Mouse (Mus musculus) lung, postnatal 0 days (tissue): ENCODE measurements at regions not wholly inside any gene's neighbourhood (a gene's known extent, or its start where the extent isn't known, plus 50 kb on each side); places are given as distances from the start of the nearest gene placed in this dataset.

Experiments
- ATAC-seq: fragments of 200-750 bp; cut with Nextera tagmentation; 2 replicates; pipeline ENCODE4 v1.8.0; 2017; ENCODE audit warnings: moderate library complexity
- DNase-seq: peaks from one replicate; pipeline ENCODE4 v3.0.0-alpha.2; 2016; ENCODE audit warnings: low spot score
- H3K27ac ChIP-seq: fragments of 300-500 bp; sonication (generic); 2 replicates; pipeline ENCODE4 v1.5.1; 2014; ENCODE audit warnings: antibody characterized with exemption, mild to moderate bottlenecking, low read length, mixed read lengths
- H3K27me3 ChIP-seq: fragments of 300-500 bp; sonication (generic); replicated peaks from 2 replicates; pipeline ENCODE4 v1.6.1; 2014; ENCODE audit warnings: low read length, mixed read lengths; ENCODE audit not compliant: insufficient read depth
- H3K36me3 ChIP-seq: fragments of 300-500 bp; sonication (generic); 2 replicates; pipeline ENCODE4 v1.6.1; 2014; ENCODE audit warnings: low read length, mixed read lengths; ENCODE audit not compliant: insufficient read depth
- H3K4me1 ChIP-seq: fragments of 300-500 bp; sonication (generic); 2 replicates; pipeline ENCODE4 v1.6.1; 2014; ENCODE audit warnings: antibody characterized with exemption, low read depth, low read length, mixed read lengths; ENCODE audit not compliant: insufficient read depth
- H3K4me2 ChIP-seq: fragments of 300-500 bp; sonication (generic); replicated peaks from 2 replicates; pipeline ENCODE4 v1.6.1; 2014; ENCODE audit warnings: low read depth, mild to moderate bottlenecking, low read length, moderate library complexity, mixed read lengths
- H3K4me3 ChIP-seq: fragments of 300-500 bp; sonication (generic); 2 replicates; pipeline ENCODE4 v1.5.1; 2014; ENCODE audit warnings: low read depth, low read length
- H3K9ac ChIP-seq: fragments of 300-500 bp; sonication (generic); replicated peaks from 2 replicates; pipeline ENCODE4 v1.6.1; 2014; ENCODE audit warnings: low read depth, mild to moderate bottlenecking
- H3K9me3 ChIP-seq: fragments of 300-500 bp; sonication (generic); 2 replicates; pipeline ENCODE4 v1.6.1; 2016; ENCODE audit warnings: low read length, mixed read lengths
- CTCF ChIP-seq: IDR thresholded peaks from 2 replicates; pipeline ENCODE4 v1.5.1; 2016; ENCODE audit warnings: antibody characterized with exemption, mild to moderate bottlenecking
- EP300 ChIP-seq: IDR thresholded peaks from 2 replicates; pipeline ENCODE4 v1.6.1; 2016; ENCODE audit warnings: antibody characterized with exemption, mild to moderate bottlenecking, control low read depth
- WGBS: fragments of 180-500 bp; shearing (Covaris S2); extraction: QIAGEN DNeasy Blood & Tissue Kit; methylation state at CpG from one replicate; pipeline ENCODE4 v1.1.7; 2014; 5-methylcytosine and 5-hydroxymethylcytosine counted together

- DNase-seq (no peak), ATAC-seq (no peak)
- no peaks in the 10 kb centered on the region for H3K9me3 ChIP-seq
- H3K27ac ChIP-seq = no peak overlapping the region
- no peaks in the 10 kb centered on the region for H3K4me1 ChIP-seq
- H3K9ac ChIP-seq = no peak overlapping the region
- H3K4me3 ChIP-seq = no peak overlapping the region
- no peaks in the 10 kb centered on the region for H3K36me3 ChIP-seq
- H3K27me3 ChIP-seq = no peaks in the 10 kb centered on the region
- TF ChIP-seq EP300 (no peak), CTCF (no peak)
- H3K4me2 ChIP-seq = no peak overlapping the region
- 70% methylated on average over 4 of the region's 4 CpGs for WGBS
These were observed 198.8 kb upstream of the Dlgap1 start for GRCm38 (mm10) chr17:69770046-69770445.

GRCm38 (mm10) chr17:69781201-69781600, 187.7 kb upstream of the Dlgap1 start:
- Histone ChIP-seq H3K4me1 (no peaks in the 10 kb centered on the region), H3K4me3 (no peak overlapping the region), H3K27me3 (no peaks in the 10 kb centered on the region), H3K9me3 (no peaks in the 10 kb centered on the region), H3K9ac (no peak overlapping the region), H3K27ac (no peak overlapping the region), H3K4me2 (no peak overlapping the region), H3K36me3 (no peaks in the 10 kb centered on the region)
- 91% methylated on average over 1 of the region's 1 CpGs for WGBS
- no peak for ATAC-seq
- no peak for DNase-seq
- TF ChIP-seq CTCF (no peak), EP300 (no peak)

- TF ChIP-seq CTCF = no peak
- TF ChIP-seq EP300 = no peak
These were observed 181.9 kb upstream of the Dlgap1 start for GRCm38 (mm10) chr17:69786985-69787384.

GRCm38 (mm10) chr17:69821473-69821872, 147.4 kb upstream of the Dlgap1 start:
- no peak for TF ChIP-seq CTCF
- TF ChIP-seq EP300 = no peak
- no peak overlapping the region for H3K9ac ChIP-seq
- no peaks in the 10 kb centered on the region for H3K9me3 ChIP-seq
- no peak overlapping the region for H3K27ac ChIP-seq
- DNase-seq (no peak), ATAC-seq (no peak)
- no peaks in the 10 kb centered on the region for H3K27me3 ChIP-seq
- no peak overlapping the region for H3K4me3 ChIP-seq
- WGBS = 85% methylated on average over 5 of the region's 5 CpGs
- no peaks in the 10 kb centered on the region for H3K4me1 ChIP-seq
- H3K4me2 ChIP-seq = no peak overlapping the region
- no peaks in the 10 kb centered on the region for H3K36me3 ChIP-seq

More at GRCm38 (mm10) chr17:69786985-69787384, 181.9 kb upstream of the Dlgap1 start:
- H3K27me3 ChIP-seq = no peaks in the 10 kb centered on the region
- H3K27ac ChIP-seq = no peak overlapping the region
- no peaks in the 10 kb centered on the region for H3K36me3 ChIP-seq
- WGBS = 77% methylated on average over 3 of the region's 3 CpGs
- H3K4me2 ChIP-seq = no peak overlapping the region
- DNase-seq = no peak
- no peaks in the 10 kb centered on the region for H3K4me1 ChIP-seq
- H3K9ac ChIP-seq = no peak overlapping the region
- H3K4me3 ChIP-seq = no peak overlapping the region
- no peak for ATAC-seq
- no peaks in the 10 kb centered on the region for H3K9me3 ChIP-seq

- no peak overlapping the region for H3K4me2 ChIP-seq
- H3K36me3 ChIP-seq = no peaks in the 10 kb centered on the region
- TF ChIP-seq EP300 (no peak), CTCF (no peak)
- no peaks in the 10 kb centered on the region for H3K27me3 ChIP-seq
- no peak for DNase-seq
- H3K27ac ChIP-seq = no peak overlapping the region
- 83% methylated on average over 2 of the region's 2 CpGs for WGBS
- H3K9me3 ChIP-seq = no peaks in the 10 kb centered on the region
- no peak overlapping the region for H3K9ac ChIP-seq
- no peak for ATAC-seq
- H3K4me3 ChIP-seq = no peak overlapping the region
- H3K4me1 ChIP-seq = no peaks in the 10 kb centered on the region
These were observed 147.0 kb upstream of the Dlgap1 start for GRCm38 (mm10) chr17:69821901-69822300.

- ATAC-seq = no peak
- Histone ChIP-seq H3K9me3 (no peaks in the 10 kb centered on the region), H3K4me3 (no peak overlapping the region), H3K9ac (no peak overlapping the region), H3K36me3 (no peaks in the 10 kb centered on the region), H3K4me2 (no peak overlapping the region), H3K27me3 (no peaks in the 10 kb centered on the region), H3K27ac (no peak overlapping the region), H3K4me1 (no peaks in the 10 kb centered on the region)
- 63% methylated on average over 1 of the region's 1 CpGs for WGBS
- DNase-seq = no peak
- TF ChIP-seq CTCF (no peak), EP300 (no peak)
These were observed 146.0 kb upstream of the Dlgap1 start for GRCm38 (mm10) chr17:69822921-69823320.

- Histone ChIP-seq H3K36me3 (no peaks in the 10 kb centered on the region), H3K4me2 (no peak overlapping the region), H3K9me3 (no peaks in the 10 kb centered on the region), H3K9ac (no peak overlapping the region), H3K27ac (no peak overlapping the region), H3K4me3 (no peak overlapping the region), H3K27me3 (no peaks in the 10 kb centered on the region), H3K4me1 (no peaks in the 10 kb centered on the region)
- ATAC-seq (no peak), DNase-seq (no peak)
- 43% methylated on average over 5 of the region's 5 CpGs for WGBS
- TF ChIP-seq CTCF (no peak), EP300 (no peak)
These were observed 127.6 kb upstream of the Dlgap1 start for GRCm38 (mm10) chr17:69841308-69841707.
